Mouse (Mus musculus): ENCODE data around the gene Epm2aip1.

- TF ChIP-seq POLR2A (IDR thresholded peaks at IDR 0.05; ENCODE audit: insufficient read depth, low read depth, low read length) (no peak), CTCF (IDR thresholded peaks at IDR 0.05; ENCODE audit: insufficient read depth, low read depth, low read length) (no peak)
Measured at GRCm38 (mm10) chr9:111304036-111304435, 32.3 kb downstream of the Epm2aip1 start.
